Mouse (Mus musculus): ENCODE measurements around the gene Prkar1a.

Prkar1a gene

GRCm38 (mm10) chr11:109673741-109674140 is 24.5 kb downstream of the Prkar1a start:
- DNase-seq (ENCODE audit: low read depth), result no peak

- DNase-seq (ENCODE audit: low read depth), result no peak
These were observed 25.3 kb downstream of the Prkar1a start for GRCm38 (mm10) chr11:109674542-109674941.

- DNase-seq (ENCODE audit: low read depth), result no peak
These were observed 26.0 kb downstream of the Prkar1a start for GRCm38 (mm10) chr11:109675208-109675607.

GRCm38 (mm10) chr11:109675771-109676170 is 26.6 kb downstream of the Prkar1a start:
- DNase-seq (ENCODE audit: low read depth), result no peak

- DNase-seq (ENCODE audit: low read depth), result no peak
These were observed 27.6 kb downstream of the Prkar1a start for GRCm38 (mm10) chr11:109676621-109677373.

- DNase-seq (ENCODE audit: low read depth), result no peak
These were observed 29.1 kb downstream of the Prkar1a start for GRCm38 (mm10) chr11:109678291-109678690.

GRCm38 (mm10) chr11:109680934-109681333 is 31.7 kb downstream of the Prkar1a start:
- DNase-seq (ENCODE audit: low read depth), result no peak

GRCm38 (mm10) chr11:109681556-109681955 is 32.4 kb downstream of the Prkar1a start:
- no peak for DNase-seq (ENCODE audit: low read depth)

GRCm38 (mm10) chr11:109682221-109682620 is 33.0 kb downstream of the Prkar1a start:
- DNase-seq (ENCODE audit: low read depth), result no peak

- DNase-seq (ENCODE audit: low read depth), result no peak
These were observed 40.3 kb downstream of the Prkar1a start for GRCm38 (mm10) chr11:109689539-109689938.

GRCm38 (mm10) chr11:109692737-109693136 is 43.5 kb downstream of the Prkar1a start:
- DNase-seq (ENCODE audit: low read depth), result no peak

GRCm38 (mm10) chr11:109696519-109696918 is 47.3 kb downstream of the Prkar1a start:
- no peak for DNase-seq (ENCODE audit: low read depth)

- DNase-seq (ENCODE audit: low read depth), result no peak
These were observed 48.0 kb downstream of the Prkar1a start for GRCm38 (mm10) chr11:109697089-109697643.

- DNase-seq (ENCODE audit: low read depth), result no peak
These were observed 49.5 kb downstream of the Prkar1a start for GRCm38 (mm10) chr11:109698740-109699139.

GRCm38 (mm10) chr11:109699784-109700183 is 50.6 kb downstream of the Prkar1a start:
- no peak for DNase-seq (ENCODE audit: low read depth)

- no peak for DNase-seq (ENCODE audit: low read depth)
These were observed 51.6 kb downstream of the Prkar1a start for GRCm38 (mm10) chr11:109700761-109701160.

GRCm38 (mm10) chr11:109702031-109702815 is 53.0 kb downstream of the Prkar1a start:
- DNase-seq (ENCODE audit: low read depth), result no peak

GRCm38 (mm10) chr11:109703845-109704244 is 54.6 kb downstream of the Prkar1a start:
- DNase-seq (ENCODE audit: low read depth), result no peak

- no peak for DNase-seq (ENCODE audit: low read depth)
These were observed 55.4 kb downstream of the Prkar1a start for GRCm38 (mm10) chr11:109704311-109705205.

GRCm38 (mm10) chr11:109705336-109706054 is 56.3 kb downstream of the Prkar1a start:
- no peak for DNase-seq (ENCODE audit: low read depth)

GRCm38 (mm10) chr11:109706055-109706412 is 56.8 kb downstream of the Prkar1a start:
- no peak for DNase-seq (ENCODE audit: low read depth)
